Comparison of ENCODE assay signal across 21 mouse cellular contexts in genomic region chr1:157755015-157755649, GRCm38 (mm10).
A peak's percentile ranks its signal among the peaks of the same experiment; 100 is the strongest.
DNase-seq lines count a peak whose midpoint lies in the region; ATAC-seq and TF ChIP-seq lines count a peak whose summit lies in the region.
"Had no signal": no experiment of that assay in that cellular context is flagged by ENCODE, and none has a peak within 500 bp of the region (broad histone marks: within the 10 kb centered on the region; RNA-seq: fewer than 3 reads in every experiment).

No protein-coding gene starts in this region.

- no peaks in the 10 kb centered on the region for H3K9me3 ChIP-seq in kidney, postnatal 0 days (replicated peaks; ENCODE audit: low read length)
- H3K9me3 ChIP-seq in forebrain, embryonic 13.5 days (replicated peaks): no peaks in the 10 kb centered on the region
- H3K9me3 ChIP-seq in neural tube, embryonic 14.5 days (ENCODE audit: control insufficient read depth, low read length): no peaks in the 10 kb centered on the region
- H3K9me3 ChIP-seq: embryonic facial prominence, embryonic 15.5 days; heart, embryonic 15.5 days; limb, embryonic 15.5 days had no signal

- H3K4me1 ChIP-seq in kidney, postnatal 0 days (replicated peaks; ENCODE audit: insufficient read depth, low read length): no peaks in the 10 kb centered on the region
- H3K4me1 ChIP-seq in forebrain, embryonic 13.5 days: peaks cover 20% of the 10 kb centered on the region
- H3K4me1 ChIP-seq in neural tube, embryonic 14.5 days (ENCODE audit: control insufficient read depth, insufficient read depth, low read length): 0 out of 2 replicates have a peak, but pooled peaks cover 2% of the 10 kb centered on the region
- H3K4me1 ChIP-seq in cerebellum, adult 2 months (ENCODE audit: control insufficient read depth, insufficient read depth, low read length): no peaks in the 10 kb centered on the region
- H3K4me1 ChIP-seq: embryonic facial prominence, embryonic 15.5 days; heart, embryonic 15.5 days; limb, embryonic 15.5 days had no signal

- no peaks in the 10 kb centered on the region for H3K36me3 ChIP-seq in kidney, postnatal 0 days (ENCODE audit: insufficient read depth, low read length)
- no peaks in the 10 kb centered on the region for H3K36me3 ChIP-seq in forebrain, embryonic 13.5 days (ENCODE audit: poor library complexity, severe bottlenecking)
- no peaks in the 10 kb centered on the region for H3K36me3 ChIP-seq in neural tube, embryonic 14.5 days (ENCODE audit: control insufficient read depth, insufficient read depth, low read length)
- H3K36me3 ChIP-seq: embryonic facial prominence, embryonic 15.5 days; G1E; heart, embryonic 15.5 days; limb, embryonic 15.5 days had no signal

- no peak overlapping the region for H3K9ac ChIP-seq in kidney, postnatal 0 days (ENCODE audit: low read depth, low read length)
- no peak overlapping the region for H3K9ac ChIP-seq in forebrain, embryonic 13.5 days
- H3K9ac ChIP-seq in neural tube, embryonic 14.5 days (replicated peaks; ENCODE audit: low read depth, low read length): no peak overlapping the region
- H3K9ac ChIP-seq: embryonic facial prominence, embryonic 15.5 days; heart, embryonic 15.5 days; limb, embryonic 15.5 days had no signal

- H3K27ac ChIP-seq in kidney, postnatal 0 days: no peak overlapping the region
- no peak overlapping the region for H3K27ac ChIP-seq in forebrain, embryonic 13.5 days
- H3K27ac ChIP-seq in neural tube, embryonic 14.5 days (ENCODE audit: low read depth, low read length): no peak overlapping the region
- H3K27ac ChIP-seq in cerebellum, adult 2 months (ENCODE audit: insufficient read depth, low read length): no peak overlapping the region
- H3K27ac ChIP-seq: embryonic facial prominence, embryonic 15.5 days; heart, adult 2 months; heart, embryonic 15.5 days; limb, embryonic 15.5 days had no signal

- H3K27me3 ChIP-seq in kidney, postnatal 0 days (ENCODE audit: insufficient read depth, low read length): no peaks in the 10 kb centered on the region
- H3K27me3 ChIP-seq in forebrain, embryonic 13.5 days: no peaks in the 10 kb centered on the region
- no peaks in the 10 kb centered on the region for H3K27me3 ChIP-seq in neural tube, embryonic 14.5 days (ENCODE audit: control insufficient read depth, insufficient read depth, low read length)
- no peaks in the 10 kb centered on the region for H3K27me3 ChIP-seq in cerebellum, adult 2 months (ENCODE audit: control insufficient read depth, insufficient read depth, low read length)
- H3K27me3 ChIP-seq: embryonic facial prominence, embryonic 15.5 days; heart, embryonic 15.5 days; limb, embryonic 15.5 days had no signal

- no peak overlapping the region for H3K4me3 ChIP-seq in kidney, postnatal 0 days (replicated peaks; ENCODE audit: low read depth, low read length)
- H3K4me3 ChIP-seq in forebrain, embryonic 13.5 days: no peak overlapping the region
- H3K4me3 ChIP-seq in neural tube, embryonic 14.5 days (ENCODE audit: low read depth, low read length): no peak overlapping the region
- H3K4me3 ChIP-seq in cerebellum, adult 2 months (replicated peaks; ENCODE audit: insufficient read depth, low read depth, low read length): no peak overlapping the region
- H3K4me3 ChIP-seq: embryonic facial prominence, embryonic 15.5 days; heart, adult 2 months; heart, embryonic 15.5 days; limb, embryonic 15.5 days had no signal

- TF ChIP-seq CTCF in kidney, postnatal 0 days (IDR thresholded peaks at IDR 0.05; ENCODE audit: low read depth): no peak
- no peak for TF ChIP-seq CTCF in cerebellum, adult 2 months (IDR thresholded peaks at IDR 0.05; ENCODE audit: borderline replicate concordance, insufficient read depth, low read depth, low read length)

- no peak for ATAC-seq in kidney, postnatal 0 days (replicated peaks; ENCODE audit: low FRiP score, low read depth)
- peak; percentile 88 for ATAC-seq in forebrain, embryonic 13.5 days
- peak; percentile 63; the same call in 1 of the 2 replicates for ATAC-seq in neural tube, embryonic 14.5 days (ENCODE audit: low read depth)
- ATAC-seq: CD4-positive, CD25-positive, alpha-beta regulatory T cell, adult 4 months had no signal

- no peak overlapping the region for H3K4me2 ChIP-seq in kidney, postnatal 0 days (ENCODE audit: low read length)
- no peak overlapping the region for H3K4me2 ChIP-seq in forebrain, embryonic 13.5 days
- H3K4me2 ChIP-seq in neural tube, embryonic 14.5 days (ENCODE audit: low read depth, low read length): no peak overlapping the region
- H3K4me2 ChIP-seq: embryonic facial prominence, embryonic 15.5 days; heart, embryonic 15.5 days; limb, embryonic 15.5 days; midbrain, embryonic 11.5 days had no signal

- no peak for TF ChIP-seq POLR2A in cerebellum, adult 2 months (IDR thresholded peaks at IDR 0.05; ENCODE audit: borderline replicate concordance, insufficient read depth, low read length)

- WGBS in kidney, postnatal 0 days: 20% methylated on average over 10 of the region's 10 CpGs
- 43% methylated on average over 10 of the region's 10 CpGs for WGBS in forebrain, embryonic 13.5 days
- 37% methylated on average over 10 of the region's 10 CpGs for WGBS in neural tube, embryonic 14.5 days
- 74% methylated on average over 10 of the region's 10 CpGs for WGBS in cerebellum, adult 2 months

- DNase-seq in embryo, embryonic 10 days (ENCODE audit: low spot score): peak; percentile 36
- DNase-seq in embryo, embryonic 11 days: no peak
- DNase-seq in kidney, postnatal 0 days (ENCODE audit: low spot score): peak; percentile 35
- DNase-seq in kidney, adult 11 months: no peak
- no peak for DNase-seq in urinary bladder, postnatal 36 days (ENCODE audit: low spot score in 2 of 2)
- no peak for DNase-seq in cerebellum, adult 2 months
- DNase-seq: adrenal gland, adult 2 months; cerebellum, adult 18-20 months; gastrocnemius, postnatal 10 days; heart, adult 2 months; kidney, postnatal 36 days; lung, postnatal 4 days; thymus, postnatal 4 days had no signal

Comparison
In these comparisons a context has a peak if more than half of its experiments do, and no peak if none do; other contexts are left out.
1. DNase-seq: peak in embryo, embryonic 10 days (single experiment) and kidney, postnatal 0 days (single experiment); none in embryo, embryonic 11 days (single experiment), kidney, adult 11 months (single experiment), urinary bladder, postnatal 36 days (0 of 2) and cerebellum, adult 2 months (0 of 2).